Mouse (Mus musculus): Measurements from ENCODE around the gene Emcn. TPM values are rescaled to one million over a fixed set of nuclear protein-coding genes. Genes with fewer than 3 reads are reported as not detected.

Emcn gene
- 40.8 and 42.8 TPM in 2 replicates for polyA plus RNA-seq (2012; rRNA removed)

DNA sequence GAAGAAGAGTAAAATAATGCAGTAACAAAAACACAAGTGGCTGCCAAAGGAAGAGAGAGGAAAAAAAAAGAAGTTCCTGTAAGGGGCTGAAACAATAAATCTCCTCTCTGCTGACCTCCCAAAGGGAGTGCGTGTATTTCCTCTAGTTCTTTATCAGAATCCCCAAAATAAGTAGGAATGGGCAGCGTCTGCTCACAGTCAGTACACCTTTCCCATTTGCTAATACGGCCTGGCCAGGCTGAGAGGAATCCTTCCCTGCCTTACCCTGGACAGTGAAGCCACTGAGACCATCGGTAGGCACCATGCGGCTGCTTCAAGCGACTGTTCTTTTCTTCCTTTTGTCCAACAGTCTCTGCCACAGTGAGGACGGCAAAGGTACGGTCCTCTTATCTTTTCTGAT, at the start of gene Emcn:
Gene Emcn, plus strand, starts transcription at position 130 of the 400 bp plus-strand sequence.
- no peak for DNase-seq (ENCODE audit: low spot score)

DNA sequence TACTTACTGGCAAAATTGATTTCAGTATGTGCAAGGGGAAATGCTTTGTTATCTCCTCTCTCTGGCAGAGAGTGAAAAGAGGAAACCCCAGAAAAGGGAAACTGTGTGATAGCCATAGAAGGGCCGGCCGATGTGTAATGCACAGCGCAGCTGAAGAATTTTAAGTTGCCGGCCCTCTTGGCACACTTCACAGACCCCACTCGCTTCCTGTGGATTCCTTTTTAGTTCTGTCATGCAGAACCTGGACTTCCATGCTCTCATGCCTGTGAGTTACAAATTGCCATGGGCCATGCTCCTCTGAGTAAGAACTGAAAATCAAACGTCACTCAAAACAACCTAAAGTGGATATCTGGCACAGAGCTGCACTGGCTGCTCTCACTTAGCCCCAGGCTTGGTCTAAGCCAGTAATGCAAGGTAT, 47.7 kb upstream of the Emcn start:
- DNase-seq (ENCODE audit: low spot score), result no peak

DNA sequence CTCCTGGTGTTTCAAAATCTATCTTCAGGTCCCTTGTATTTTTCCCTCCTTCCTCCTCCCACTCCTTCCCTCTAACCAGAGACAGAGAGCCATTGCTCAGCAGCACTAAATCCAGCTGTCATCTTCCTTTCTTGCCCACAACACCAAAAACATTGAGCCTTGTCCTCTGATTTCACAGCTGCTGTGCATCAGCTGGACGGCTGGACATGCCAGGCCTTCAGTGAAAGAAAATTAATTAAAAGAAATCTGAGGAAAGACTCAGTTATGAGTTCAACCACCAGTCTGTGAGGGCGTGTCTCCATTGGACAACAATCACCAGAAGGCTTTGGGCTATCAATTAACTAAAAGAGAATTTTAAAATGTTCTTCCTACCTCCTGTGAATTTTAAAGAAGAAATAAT, 42.6 kb upstream of the Emcn start:
- DNase-seq (ENCODE audit: low spot score), result no peak

DNA sequence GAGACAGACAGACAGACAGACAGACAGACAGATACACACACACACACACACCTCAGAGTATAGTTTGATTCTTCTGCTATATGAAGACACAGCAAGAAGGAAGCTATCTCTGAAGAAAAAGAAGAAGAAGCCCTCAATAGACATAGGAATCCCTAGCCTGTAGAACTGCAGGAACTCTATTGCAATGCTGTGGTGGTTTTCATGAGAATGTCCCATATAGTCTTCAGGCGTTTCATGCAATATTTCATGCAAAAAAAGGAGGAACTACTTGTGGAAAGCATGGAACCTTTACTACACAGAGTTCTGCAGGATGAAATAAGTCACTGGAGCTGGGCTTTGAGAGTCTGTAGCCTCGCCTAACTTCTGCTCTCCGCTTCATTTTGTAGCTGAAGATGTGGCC, 40.7 kb upstream of the Emcn start:
- no peak for DNase-seq (ENCODE audit: low spot score)

DNA sequence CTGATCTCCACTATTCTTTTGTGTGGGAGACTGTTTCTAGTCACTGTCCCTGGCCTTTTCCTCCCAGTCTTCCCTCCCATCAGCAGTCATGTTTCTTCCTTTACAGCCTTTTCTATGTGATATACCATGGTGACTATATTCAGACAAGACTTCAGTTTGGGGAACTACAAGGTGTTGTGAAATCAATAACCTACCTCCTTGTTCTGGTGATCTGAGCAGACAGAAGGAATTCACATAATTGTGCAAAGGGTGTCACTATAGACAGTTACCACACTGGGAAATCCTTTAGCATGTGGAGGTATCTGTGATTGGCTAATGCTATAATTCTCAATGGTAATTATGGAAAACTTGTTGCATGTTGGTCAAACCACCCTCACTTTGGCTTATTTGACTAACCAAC, 39.7 kb upstream of the Emcn start:
- no peak for DNase-seq (ENCODE audit: low spot score)

DNA sequence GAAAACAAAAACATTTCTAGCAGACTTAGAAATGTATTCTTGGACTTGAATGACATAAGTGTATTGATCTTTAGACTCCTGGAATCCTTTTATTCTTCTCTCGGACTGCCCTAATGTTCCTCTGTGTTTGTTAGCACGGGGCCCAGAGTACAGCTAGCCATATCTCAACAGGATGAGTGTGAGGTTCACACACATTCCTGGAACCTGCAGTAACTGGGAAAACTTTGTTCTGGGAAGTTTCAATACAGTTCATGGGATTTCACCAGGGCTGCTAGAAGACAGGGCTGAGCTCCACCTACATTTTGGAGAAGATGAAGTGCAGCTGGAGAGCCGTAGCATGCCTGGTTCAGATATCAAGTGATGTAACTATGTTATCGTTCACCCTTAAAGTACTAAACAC, 38.1 kb upstream of the Emcn start:
- DNase-seq (ENCODE audit: low spot score), result no peak

DNA sequence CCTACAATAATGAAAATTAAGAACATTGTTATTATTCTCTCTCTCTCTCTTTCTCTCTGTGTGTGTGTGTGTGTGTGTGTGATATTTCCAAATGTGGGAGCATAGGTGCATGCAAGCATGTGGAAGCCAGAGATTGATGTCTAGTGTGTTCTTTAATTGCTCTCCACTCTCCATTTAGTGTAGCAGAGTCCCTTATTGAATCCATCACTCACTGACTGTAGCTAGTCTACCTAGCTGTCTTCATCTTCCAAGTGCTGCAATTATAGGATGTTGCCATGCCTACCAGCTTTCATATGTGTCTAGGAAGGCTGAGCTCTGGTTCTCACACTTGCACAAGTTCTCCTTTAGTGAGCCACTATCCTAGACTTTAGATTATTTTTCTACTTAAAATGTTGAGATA, 30.9 kb upstream of the Emcn start:
- no peak for DNase-seq (ENCODE audit: low spot score)

DNA sequence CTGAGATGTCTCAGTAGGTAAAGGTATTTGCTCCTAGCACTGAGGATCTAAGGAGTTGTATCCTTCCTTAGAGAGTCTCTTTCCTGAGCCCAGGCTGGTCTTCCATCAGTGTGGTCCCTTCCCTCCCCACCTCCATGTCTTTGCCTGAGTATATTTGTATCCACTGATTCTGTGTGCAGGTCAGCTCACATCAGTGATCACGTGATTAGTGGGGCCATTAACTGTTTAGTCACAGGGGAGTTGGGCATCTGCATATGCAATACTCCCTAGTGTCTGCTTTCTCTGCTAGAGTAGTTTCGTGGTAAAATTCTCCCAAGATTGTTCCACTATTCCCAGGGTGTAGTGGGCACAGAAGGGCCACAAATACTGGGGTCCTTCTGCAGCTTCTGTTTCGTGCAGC, 28.3 kb upstream of the Emcn start:
- no peak for DNase-seq (ENCODE audit: low spot score)

DNA sequence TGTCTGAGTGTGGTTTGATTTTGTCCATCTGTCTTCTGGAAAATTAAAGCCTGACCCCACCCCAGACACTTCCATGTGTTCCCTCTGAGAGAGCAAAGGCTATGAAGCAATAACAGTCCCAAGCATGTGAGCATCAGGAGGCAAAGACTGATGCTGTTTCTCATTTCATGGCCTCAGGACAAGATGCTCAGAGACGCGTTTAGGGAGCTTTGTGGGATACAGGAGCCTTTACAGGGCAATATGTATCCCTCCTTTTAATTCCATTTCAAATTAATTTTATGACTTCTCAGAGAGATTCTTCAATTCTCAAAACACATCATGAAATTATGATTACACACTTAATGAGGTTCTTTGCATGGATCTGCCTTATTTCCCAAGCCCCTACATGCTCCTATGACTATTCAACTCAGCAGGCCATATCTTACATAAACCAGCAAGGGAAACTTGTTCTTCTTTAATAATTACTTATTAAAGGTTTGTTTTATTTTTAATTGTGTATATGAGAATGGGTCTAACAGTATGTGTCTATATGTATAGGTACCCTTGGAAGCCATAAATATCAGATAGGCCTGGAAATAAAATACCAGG, 27.0 kb upstream of the Emcn start:
- no peak for DNase-seq (ENCODE audit: low spot score)

DNA sequence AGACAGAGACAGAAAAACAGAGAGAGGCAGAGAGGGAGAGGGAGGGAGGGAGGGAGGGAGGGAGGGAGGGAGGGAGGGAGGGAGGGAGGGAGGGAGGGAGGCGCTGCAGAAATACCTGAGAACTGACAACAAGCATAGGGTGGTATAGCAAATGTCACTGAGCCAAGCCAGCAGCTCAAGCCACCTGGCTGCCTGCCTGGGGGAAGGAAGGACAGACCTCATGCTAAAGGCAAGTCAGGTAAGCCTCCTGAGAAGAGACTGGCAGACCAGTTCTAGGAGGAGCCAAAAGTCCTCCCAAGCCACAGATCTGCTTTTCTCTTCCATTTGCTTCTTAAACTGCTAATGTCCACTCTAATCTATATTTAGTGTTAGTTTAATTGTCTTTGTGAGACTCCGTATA, 22.5 kb upstream of the Emcn start:
- no peak for DNase-seq (ENCODE audit: low spot score)

DNA sequence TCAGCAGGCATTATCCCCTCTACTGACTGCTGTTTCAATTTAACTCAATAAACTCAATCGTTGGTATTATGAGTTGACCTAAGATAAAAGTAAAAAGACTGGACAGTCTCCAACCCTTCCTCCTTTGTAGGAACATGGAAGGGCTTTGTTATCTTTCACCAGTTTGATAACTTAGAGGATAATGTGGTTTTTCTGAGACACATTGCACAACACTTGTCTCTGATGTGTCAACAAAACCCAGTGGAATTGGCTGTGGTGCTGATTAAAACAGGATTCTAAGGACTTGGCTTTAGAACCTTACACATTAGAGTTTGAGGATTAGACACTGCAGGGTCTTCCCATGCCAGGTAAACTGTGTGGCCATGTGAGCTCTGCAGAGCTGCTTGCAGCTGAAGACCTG, 20.9 kb upstream of the Emcn start:
- no peak for DNase-seq (ENCODE audit: low spot score)

DNA sequence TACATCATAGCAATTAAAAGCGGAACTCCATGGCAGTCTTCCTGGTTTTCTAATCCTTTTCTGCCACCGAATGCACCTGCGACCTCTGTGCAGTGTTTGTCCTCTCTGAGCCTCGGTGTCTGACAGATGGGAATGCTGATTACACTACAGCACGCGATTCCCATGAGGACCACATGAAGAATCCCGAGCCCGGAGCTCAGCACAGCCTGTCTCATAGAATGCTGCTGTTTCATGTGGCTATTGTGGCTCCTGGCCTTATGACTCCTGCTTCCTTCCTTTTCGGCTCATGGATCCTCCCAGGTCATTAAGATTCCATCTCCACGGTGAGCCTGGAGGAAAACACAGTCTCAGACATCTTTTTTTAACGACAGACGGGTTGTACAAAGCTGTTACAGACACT, 18.6 kb upstream of the Emcn start:
- no peak for DNase-seq (ENCODE audit: low spot score)

DNA sequence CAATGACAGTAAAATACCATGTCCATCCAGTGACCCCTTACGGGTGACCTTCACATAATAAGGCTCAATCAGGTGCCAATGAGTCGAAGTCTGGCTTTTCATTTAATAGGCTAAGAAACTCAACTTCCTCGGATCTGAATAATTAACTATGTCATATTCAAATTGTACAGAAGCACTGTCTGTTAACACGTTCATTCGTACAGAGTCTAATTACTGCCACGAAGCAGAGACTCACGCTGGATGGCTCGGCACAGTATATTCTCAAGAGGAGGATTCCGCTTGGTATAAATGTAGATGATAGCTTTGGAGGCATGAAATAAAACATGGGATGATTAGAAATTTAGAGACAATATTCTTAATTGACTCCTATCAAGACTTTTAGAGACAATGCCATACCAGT, 11.0 kb upstream of the Emcn start:
- no peak for DNase-seq (ENCODE audit: low spot score)

DNA sequence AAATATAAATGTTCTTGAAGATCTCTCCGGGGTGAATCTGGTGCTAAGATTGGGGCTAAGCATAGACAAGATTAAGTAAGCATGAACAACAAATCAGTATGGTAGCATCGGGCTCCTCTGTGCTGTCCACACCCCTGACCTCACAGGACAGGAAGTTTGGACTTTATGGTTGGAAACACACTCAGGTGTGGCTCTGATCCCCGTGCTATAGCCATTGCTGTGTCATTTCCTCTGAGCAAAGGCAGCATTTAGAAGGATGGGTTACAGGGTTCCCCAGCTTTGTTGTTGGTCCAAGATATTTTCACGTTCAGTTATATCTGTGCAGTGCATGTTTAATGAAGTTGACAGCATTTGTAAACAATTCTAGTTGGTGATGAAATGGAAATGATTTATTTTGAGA, 9.9 kb upstream of the Emcn start:
- no peak for DNase-seq (ENCODE audit: low spot score)

DNA sequence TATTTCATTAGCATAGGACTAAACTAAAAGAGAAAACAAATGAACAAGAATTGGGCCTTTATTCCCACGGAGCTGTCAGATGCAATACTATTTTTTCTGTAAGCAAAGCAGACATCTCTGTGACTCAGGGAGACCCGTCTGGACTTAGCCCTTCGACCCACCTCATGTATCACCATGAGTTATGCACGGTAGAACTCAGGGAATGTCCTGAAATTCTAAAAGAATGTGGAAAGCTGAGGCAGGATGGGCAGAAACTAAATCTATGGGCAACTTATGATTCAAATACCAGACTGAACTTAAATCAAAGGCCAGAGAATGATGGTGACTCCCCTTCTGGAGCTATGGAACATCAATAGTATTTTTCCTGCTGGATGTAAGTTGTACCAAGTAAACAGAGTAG, 8.3 kb upstream of the Emcn start:
- no peak for DNase-seq (ENCODE audit: low spot score)

DNA sequence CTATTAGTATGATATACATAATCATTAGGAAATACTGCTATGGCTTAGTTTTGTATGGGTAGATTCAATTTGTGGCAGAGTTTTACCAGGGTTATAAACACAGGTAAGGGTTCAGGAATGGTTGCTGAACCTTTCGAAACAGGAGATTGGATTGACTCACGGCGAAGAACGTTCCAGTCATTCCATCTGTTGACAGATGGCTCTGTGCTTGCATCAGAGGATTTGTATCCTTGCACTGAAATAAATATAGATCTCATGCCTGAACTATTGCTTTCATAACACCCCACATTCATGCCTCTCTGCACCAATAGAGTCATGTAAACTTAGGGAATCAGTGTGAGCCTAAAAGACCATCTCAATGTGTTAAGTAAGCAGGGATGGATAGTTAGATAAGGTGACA, 4.9 kb upstream of the Emcn start:
- no peak for DNase-seq (ENCODE audit: low spot score)

DNA sequence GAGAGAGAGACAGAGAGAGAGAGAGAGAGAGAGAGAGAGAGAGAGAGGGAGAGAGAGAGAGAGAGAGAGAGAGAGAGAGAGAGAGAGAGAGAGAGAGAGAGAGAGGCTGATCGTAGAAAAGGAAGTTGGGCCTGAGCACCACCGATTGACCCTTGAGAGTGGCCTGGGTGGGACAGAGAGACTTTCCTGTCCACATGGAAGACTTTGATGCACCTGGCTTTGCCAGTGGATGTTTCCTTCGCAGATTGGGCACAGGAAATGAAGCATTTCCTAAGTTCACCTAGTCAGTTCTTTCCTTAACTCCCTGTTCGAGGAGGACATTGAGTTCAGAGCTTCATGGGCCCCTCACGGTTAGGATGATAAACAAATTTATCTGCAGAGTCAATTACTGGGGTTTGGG, 2.6 kb downstream of the Emcn start:
- no peak for DNase-seq (ENCODE audit: low spot score)

DNA sequence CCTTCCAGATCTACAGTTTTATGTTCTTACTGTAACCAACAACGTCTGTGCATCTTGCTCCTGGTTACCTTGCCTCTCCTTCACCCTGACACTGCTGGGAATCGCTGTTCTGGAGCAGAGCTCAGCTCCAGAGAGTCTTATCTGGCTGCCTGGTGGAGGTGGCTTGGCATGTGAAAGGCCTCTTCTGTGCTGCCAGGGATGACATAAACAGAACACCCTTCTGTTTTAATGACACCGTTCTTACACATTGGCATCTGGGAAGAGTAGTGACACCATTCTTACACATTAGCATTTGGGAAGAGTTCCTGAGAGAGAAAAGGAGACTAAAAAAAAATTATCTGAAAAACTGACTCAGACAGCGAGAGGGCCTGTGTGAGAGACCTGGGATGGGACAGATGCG, 11.0 kb downstream of the Emcn start:
- no peak for DNase-seq (ENCODE audit: low spot score)

DNA sequence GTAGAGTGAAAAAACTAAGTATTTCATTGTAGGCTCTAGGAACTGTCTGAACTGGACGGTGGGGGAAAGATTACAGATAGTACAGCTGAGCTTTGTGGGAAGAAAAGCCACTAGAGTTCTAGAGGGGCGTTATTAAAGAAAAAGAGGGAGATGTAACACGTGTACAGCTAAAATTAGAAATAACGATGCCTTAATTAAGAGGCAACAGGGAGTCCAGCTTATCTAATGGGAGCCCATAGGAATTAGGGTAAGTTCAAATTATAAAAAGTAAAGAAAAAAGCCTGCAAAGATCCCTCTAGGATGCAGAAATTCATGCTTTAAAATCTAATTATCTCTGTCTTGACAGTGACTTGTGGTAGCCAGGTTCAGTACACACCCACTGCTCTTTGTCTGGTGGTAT, 15.8 kb downstream of the Emcn start:
- no peak for DNase-seq (ENCODE audit: low spot score)

DNA sequence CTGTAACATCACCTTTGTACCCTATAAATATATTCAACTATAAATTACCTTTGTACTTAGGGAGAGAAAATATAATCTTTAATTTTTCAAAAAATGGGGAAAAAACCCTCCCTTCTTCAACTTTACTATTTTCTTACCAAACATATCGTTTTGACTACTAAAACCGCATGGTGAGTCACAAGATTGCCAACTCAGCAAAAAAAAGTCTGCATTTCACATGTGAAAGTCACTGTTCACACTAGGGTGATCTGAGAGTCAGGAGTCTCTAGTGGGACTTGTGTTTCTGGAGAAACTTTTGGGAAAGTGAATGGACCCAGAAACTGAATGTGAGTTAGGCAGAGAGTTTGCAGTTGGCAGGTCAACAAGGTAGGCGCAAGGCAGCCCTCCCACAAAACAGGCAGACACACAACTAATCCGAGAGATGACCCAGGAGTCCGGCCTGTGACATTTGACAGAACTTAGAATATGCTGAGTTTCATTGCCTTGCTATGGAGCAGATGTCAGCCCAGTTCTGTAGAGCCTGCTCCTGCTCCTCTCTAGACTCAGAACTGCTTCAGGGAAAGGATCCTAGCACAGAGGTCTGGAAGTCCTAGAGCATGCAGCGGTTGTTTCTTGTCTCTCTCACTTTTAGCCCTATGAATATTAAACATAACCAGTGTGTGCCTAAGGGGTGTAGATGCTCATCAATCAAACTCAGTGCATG, 26.4 kb downstream of the Emcn start:
- no peak for DNase-seq (ENCODE audit: low spot score)

DNA sequence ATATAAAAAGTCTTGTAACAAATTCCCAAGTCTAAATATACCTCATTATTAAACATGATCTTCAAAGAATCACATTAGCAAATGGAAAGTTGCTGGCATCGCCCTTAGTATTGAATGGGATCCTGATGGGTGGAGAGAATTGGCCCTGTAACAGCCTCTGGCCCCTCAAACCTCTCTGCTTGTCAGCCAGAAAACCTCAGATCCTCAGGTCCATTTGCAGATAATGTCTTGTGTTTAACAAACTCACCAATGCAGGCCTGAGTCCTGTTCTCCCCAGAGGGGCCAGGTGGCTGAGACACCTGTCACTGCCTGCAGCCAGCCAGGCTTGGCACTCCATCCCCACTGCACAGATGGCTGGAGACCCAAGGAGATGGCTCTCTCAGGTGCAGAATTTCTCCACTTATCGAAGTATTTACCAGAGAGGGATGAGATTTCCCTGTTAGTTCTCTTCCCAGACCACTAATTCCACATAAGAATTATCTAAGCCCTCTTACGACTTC, 27.0 kb downstream of the Emcn start:
- DNase-seq (ENCODE audit: low spot score), result no peak

DNA sequence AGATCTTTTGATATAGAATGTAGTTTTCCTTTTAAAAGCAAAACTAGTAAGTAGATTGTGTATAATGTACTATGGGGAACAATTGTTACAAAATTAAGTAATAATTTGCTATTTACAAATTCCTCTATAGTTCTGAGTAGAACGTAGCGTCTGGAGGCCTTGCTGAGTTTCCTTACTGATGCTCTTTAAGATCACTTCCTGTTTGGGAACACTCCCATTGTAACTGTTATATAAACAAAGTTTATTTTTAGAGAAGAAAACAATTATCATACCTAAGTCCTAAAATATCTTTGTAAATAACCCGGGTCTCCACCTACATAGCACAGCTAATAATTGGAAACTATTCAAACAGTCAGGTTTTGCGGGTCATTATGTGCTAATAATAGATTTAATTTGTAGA, 32.0 kb downstream of the Emcn start:
- no peak for DNase-seq (ENCODE audit: low spot score)

DNA sequence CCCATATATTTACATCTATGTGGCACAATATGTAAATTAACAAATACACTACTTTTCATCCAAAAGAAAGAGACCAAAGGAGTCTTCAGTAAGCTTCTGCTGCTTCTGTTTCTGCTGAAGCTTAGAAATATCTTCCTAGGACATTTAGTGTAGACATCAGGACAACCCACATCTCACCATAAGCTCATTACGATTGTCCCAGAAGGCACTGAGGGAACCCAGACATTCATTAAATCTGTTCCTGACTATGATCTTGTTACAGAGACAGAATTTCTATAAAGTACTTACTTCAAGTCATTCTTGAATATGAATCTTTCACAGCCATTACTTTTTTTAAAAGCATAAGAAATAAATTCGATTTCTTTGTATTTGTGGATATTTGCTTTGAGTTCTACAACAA, 41.4 kb downstream of the Emcn start:
- no peak for DNase-seq (ENCODE audit: low spot score)

DNA sequence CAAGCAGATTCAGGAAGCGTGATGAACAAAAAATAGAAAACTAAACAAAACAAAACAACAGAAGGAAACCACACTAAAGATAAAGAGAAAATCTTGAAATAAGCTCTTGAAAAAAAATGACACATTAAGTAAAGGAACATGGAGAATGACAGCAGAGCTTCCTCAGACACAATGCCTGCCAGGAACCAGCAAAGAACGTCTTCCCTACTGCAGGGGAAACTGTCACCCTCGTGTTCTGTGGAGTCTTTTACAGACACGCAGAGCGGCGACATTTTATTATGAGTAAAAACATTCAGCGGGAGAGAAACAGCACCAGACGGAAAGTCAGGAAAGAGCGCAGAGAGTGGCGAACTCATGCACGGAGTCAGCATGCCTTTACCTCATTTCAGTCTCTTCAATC, 54.7 kb downstream of the Emcn start:
- DNase-seq (ENCODE audit: low spot score), result no peak
